Mouse (Mus musculus) MEL (cell line): ENCODE measurements around the gene Tut4. TPM values are rescaled to one million over a fixed set of nuclear protein-coding genes. Genes with fewer than 3 reads are reported as not detected.

ENCODE experiments used
- DNase-seq: peaks from one replicate; pipeline ENCODE4 v3.0.0; 2011; ENCODE audit warnings: low read depth, low spot score
- H3K27ac ChIP-seq: 2 replicates; pipeline ENCODE4 v1.5.1; 2012; ENCODE audit warnings: low read depth, mild to moderate bottlenecking, control low read depth, low read length, moderate library complexity; ENCODE audit not compliant: control insufficient read depth
- H3K27me3 ChIP-seq, 2 experiments: fragments of 150-350 bp in 1 of 2; sonication (generic) in 1 of 2; 2 replicates each; pipeline ENCODE4 v1.6.1; 2012; ENCODE audit warnings: low read length in 2 of 2, mild to moderate bottlenecking in 2 of 2, improper control_type of control experiment in 1 of 2, moderate library complexity in 1 of 2; ENCODE audit not compliant: insufficient read depth in 2 of 2, control insufficient read depth in 1 of 2
- H3K36me3 ChIP-seq, 2 experiments: 2 replicates each; pipeline ENCODE4 v1.6.1; 2012 to 2014; ENCODE audit warnings: low read length in 2 of 2, improper control_type of control experiment in 1 of 2, inconsistent platforms in 1 of 2, mild to moderate bottlenecking in 1 of 2; ENCODE audit not compliant: insufficient read depth in 2 of 2, control insufficient read depth in 1 of 2
- H3K4me1 ChIP-seq, 2 experiments: fragments of 150-350 bp in 1 of 2; sonication (generic) in 1 of 2; 2 replicates each; pipeline ENCODE4 v1.6.1; 2012; ENCODE audit warnings: low read length in 2 of 2, improper control_type of control experiment in 1 of 2, mild to moderate bottlenecking in 1 of 2; ENCODE audit not compliant: insufficient read depth in 2 of 2, control insufficient read depth in 1 of 2
- H3K4me3 ChIP-seq, 2 experiments: fragments of 150-350 bp in 1 of 2; sonication (generic) in 1 of 2; 2 replicates each; pipeline ENCODE4 v1.5.1; 2012; ENCODE audit warnings: low read depth in 2 of 2, low read length in 2 of 2, mild to moderate bottlenecking in 2 of 2, moderate library complexity in 2 of 2, control low read depth in 1 of 2, improper control_type of control experiment in 1 of 2; ENCODE audit not compliant: control insufficient read depth in 1 of 2, insufficient read depth in 1 of 2
- H3K79me2 ChIP-seq: 2 replicates; pipeline ENCODE4 v1.6.1; 2012; ENCODE audit warnings: mild to moderate bottlenecking, low read length, moderate library complexity; ENCODE audit not compliant: control insufficient read depth, poor library complexity, insufficient read depth
- H3K9ac ChIP-seq: 2 replicates; pipeline ENCODE4 v1.6.1; 2012; ENCODE audit warnings: low read depth, mild to moderate bottlenecking, control low read depth, low read length, moderate library complexity; ENCODE audit not compliant: control insufficient read depth, poor library complexity, severe bottlenecking
- H3K9me3 ChIP-seq: fragments of 150-350 bp; sonication (generic); replicated peaks from 2 replicates; pipeline ENCODE4 v1.6.1; 2012; ENCODE audit warnings: mild to moderate bottlenecking, low read length, improper control_type of control experiment, moderate library complexity; ENCODE audit not compliant: insufficient read depth
- BHLHE40 ChIP-seq: IDR thresholded peaks from 2 replicates; pipeline ENCODE4 v1.6.1; 2012; ENCODE audit warnings: low read depth, mild to moderate bottlenecking, inconsistent platforms, low read length, improper control_type of control experiment, borderline replicate concordance
- CHD1 ChIP-seq: IDR thresholded peaks from 2 replicates; pipeline ENCODE4 v1.6.1; 2012; ENCODE audit warnings: low read depth, mild to moderate bottlenecking, inconsistent platforms, low read length, improper control_type of control experiment
- CTCF ChIP-seq, 3 experiments: IDR thresholded peaks in 2 of 3; conservative IDR thresholded peaks in 1 of 3; 2 replicates each; pipeline ENCODE4 v1.5.1; 2011 to 2012; ENCODE audit warnings: low read length in 3 of 3, low read depth in 2 of 3, mild to moderate bottlenecking in 2 of 3, improper control_type of control experiment in 1 of 3, inconsistent platforms in 1 of 3, mixed read lengths in 1 of 3, moderate library complexity in 1 of 3; ENCODE audit not compliant: control insufficient read depth in 1 of 3, insufficient read depth in 1 of 3, poor library complexity in 1 of 3, severe bottlenecking in 1 of 3
- E2F4 ChIP-seq: IDR thresholded peaks from 2 replicates; pipeline ENCODE4 v1.6.1; 2011; ENCODE audit warnings: low read depth, low read length, improper control_type of control experiment, borderline replicate concordance
- ELF1 ChIP-seq: IDR thresholded peaks from 2 replicates; pipeline ENCODE4 v1.6.1; 2014; ENCODE audit warnings: low read depth, mild to moderate bottlenecking, inconsistent platforms, low read length, improper control_type of control experiment, moderate library complexity
- EP300 ChIP-seq, 2 experiments: IDR thresholded peaks; 2 replicates each; pipeline ENCODE4 v1.6.1; 2011; ENCODE audit warnings: improper control_type of control experiment in 2 of 2, low read length in 2 of 2, low read depth in 1 of 2, mild to moderate bottlenecking in 1 of 2
- ETS1 ChIP-seq: IDR thresholded peaks from 2 replicates; pipeline ENCODE4 v1.6.1; 2012; ENCODE audit warnings: low read depth, mild to moderate bottlenecking, inconsistent platforms, low read length, improper control_type of control experiment, moderate library complexity
- GATA1 ChIP-seq: IDR thresholded peaks from 2 replicates; pipeline ENCODE4 v1.6.1; 2011; ENCODE audit warnings: low read depth, low read length, improper control_type of control experiment
- HCFC1 ChIP-seq: IDR thresholded peaks from 2 replicates; pipeline ENCODE4 v1.6.1; 2012; ENCODE audit warnings: low read depth, mild to moderate bottlenecking, inconsistent platforms, low read length, improper control_type of control experiment, moderate library complexity
- JUND ChIP-seq: IDR thresholded peaks from 2 replicates; pipeline ENCODE4 v1.6.1; 2011; ENCODE audit warnings: low read depth, mild to moderate bottlenecking, improper control_type of control experiment, low read length
- KAT2A ChIP-seq: conservative IDR thresholded peaks from 2 replicates; pipeline ENCODE4 v1.6.1; 2012; ENCODE audit warnings: low read depth, low read length, improper control_type of control experiment, inconsistent platforms
- MAFK ChIP-seq: IDR thresholded peaks from 2 replicates; pipeline ENCODE4 v1.6.1; 2011; ENCODE audit warnings: low read depth, mild to moderate bottlenecking, low read length, improper control_type of control experiment, borderline replicate concordance
- MAX ChIP-seq: IDR thresholded peaks from 2 replicates; pipeline ENCODE4 v1.6.1; 2011; ENCODE audit warnings: low read length, improper control_type of control experiment
- MAZ ChIP-seq: IDR thresholded peaks from 2 replicates; pipeline ENCODE4 v1.6.1; 2012; ENCODE audit warnings: low read depth, mild to moderate bottlenecking, inconsistent platforms, low read length, improper control_type of control experiment
- MEF2A ChIP-seq: IDR thresholded peaks from 2 replicates; pipeline ENCODE4 v1.6.1; 2014; ENCODE audit warnings: low read depth, mild to moderate bottlenecking, inconsistent platforms, low read length, improper control_type of control experiment; ENCODE audit not compliant: poor library complexity, insufficient replicate concordance, severe bottlenecking; ENCODE audit errors: extremely low read depth
- MXI1 ChIP-seq: IDR thresholded peaks from 2 replicates; pipeline ENCODE4 v1.6.1; 2011; ENCODE audit warnings: mild to moderate bottlenecking, low read depth, low read length, improper control_type of control experiment
- MYB ChIP-seq: IDR thresholded peaks from 2 replicates; pipeline ENCODE4 v1.6.1; 2011; ENCODE audit warnings: mild to moderate bottlenecking, low read depth, low read length, improper control_type of control experiment
- MYC ChIP-seq: IDR thresholded peaks from 2 replicates; pipeline ENCODE4 v1.6.1; 2011; ENCODE audit warnings: low read depth, mild to moderate bottlenecking, low read length, improper control_type of control experiment, moderate library complexity
- NRF1 ChIP-seq: IDR thresholded peaks from 2 replicates; pipeline ENCODE4 v1.6.1; 2014; ENCODE audit warnings: low read depth, mild to moderate bottlenecking, inconsistent platforms, low read length, improper control_type of control experiment, moderate library complexity; ENCODE audit not compliant: poor library complexity, insufficient read depth, severe bottlenecking
- POLR2AphosphoS2 ChIP-seq: IDR thresholded peaks from 2 replicates; pipeline ENCODE4 v1.6.1; 2011; ENCODE audit warnings: low read length, improper control_type of control experiment
- POLR2AphosphoS5 ChIP-seq: IDR thresholded peaks from 2 replicates; pipeline ENCODE4 v1.6.1; 2012; ENCODE audit warnings: low read depth, borderline replicate concordance, mild to moderate bottlenecking, inconsistent platforms, low read length, moderate library complexity, mixed read lengths
- RAD21 ChIP-seq: IDR thresholded peaks from 2 replicates; pipeline ENCODE4 v1.6.1; 2011; ENCODE audit warnings: mild to moderate bottlenecking, low read depth, low read length, improper control_type of control experiment
- RCOR1 ChIP-seq: IDR thresholded peaks from 2 replicates; pipeline ENCODE4 v1.6.1; 2012; ENCODE audit warnings: low read depth, mild to moderate bottlenecking, inconsistent platforms, low read length, improper control_type of control experiment
- SIN3A ChIP-seq: IDR thresholded peaks from 2 replicates; pipeline ENCODE4 v1.6.1; 2012; ENCODE audit warnings: low read length, improper control_type of control experiment, inconsistent platforms
- SMC3 ChIP-seq: IDR thresholded peaks from 2 replicates; pipeline ENCODE4 v1.6.1; 2011; ENCODE audit warnings: low read depth, low read length, improper control_type of control experiment
- TAL1 ChIP-seq: IDR thresholded peaks from 2 replicates; pipeline ENCODE4 v1.6.1; 2012; ENCODE audit warnings: mild to moderate bottlenecking, inconsistent platforms, low read length, moderate library complexity, mixed read lengths
- TBP ChIP-seq: IDR thresholded peaks from 2 replicates; pipeline ENCODE4 v1.8.0; 2011; ENCODE audit warnings: low read depth, low read length, improper control_type of control experiment
- TCF12 ChIP-seq: IDR thresholded peaks from 2 replicates; pipeline ENCODE4 v1.6.1; 2014; ENCODE audit warnings: low read depth, mild to moderate bottlenecking, inconsistent platforms, low read length, improper control_type of control experiment, moderate library complexity
- USF1 ChIP-seq: IDR thresholded peaks from 2 replicates; pipeline ENCODE4 v1.6.1; 2014; ENCODE audit warnings: low read depth, mild to moderate bottlenecking, inconsistent platforms, low read length, improper control_type of control experiment, moderate library complexity
- USF2 ChIP-seq, 2 experiments: IDR thresholded peaks; 2 replicates each; pipeline ENCODE4 v1.6.1; 2011 to 2012; ENCODE audit warnings: improper control_type of control experiment in 2 of 2, low read length in 2 of 2, borderline replicate concordance in 1 of 2, inconsistent platforms in 1 of 2, low read depth in 1 of 2, mild to moderate bottlenecking in 1 of 2; ENCODE audit not compliant: insufficient read depth in 1 of 2
- ZC3H11A ChIP-seq: IDR thresholded peaks from 2 replicates; pipeline ENCODE4 v1.6.1; 2012; ENCODE audit warnings: low read depth, mild to moderate bottlenecking, inconsistent platforms, low read length, improper control_type of control experiment
- ZKSCAN1 ChIP-seq: IDR thresholded peaks from 2 replicates; pipeline ENCODE4 v1.6.1; 2012; ENCODE audit warnings: low read depth, mild to moderate bottlenecking, inconsistent platforms, low read length, improper control_type of control experiment, moderate library complexity
- ZMIZ1 ChIP-seq: IDR thresholded peaks from 2 replicates; pipeline ENCODE4 v1.6.1; 2012; ENCODE audit warnings: low read depth, mild to moderate bottlenecking, inconsistent platforms, low read length, improper control_type of control experiment, moderate library complexity
- ZNF384 ChIP-seq: IDR thresholded peaks from 2 replicates; pipeline ENCODE4 v1.6.1; 2012; ENCODE audit warnings: low read depth, mild to moderate bottlenecking, inconsistent platforms, low read length, improper control_type of control experiment
- polyA plus RNA-seq, 2 experiments: library from polyadenylated mRNA; stranded (reverse) in 1 of 2; unstranded in 1 of 2; fragments of >175 nt in 1 of 2; fragments of >200 nt in 1 of 2; gene quantifications; 2 replicates each; pipeline versions ENCODE4 v1.2.1 to v1.2.4; 2012; ENCODE audit warnings: low replicate concordance in 2 of 2, low read depth in 1 of 2; ENCODE audit not compliant: insufficient read length in 2 of 2, insufficient read depth in 1 of 2, missing spikeins in 1 of 2
- total RNA-seq: library from RNA; depleted of rRNA; stranded (reverse); fragments of 300-350 nt; gene quantifications from 2 replicates; pipeline ENCODE4 v1.2.3, GENCODE M21; 2012; rRNA removed

Tut4 gene
- total RNA-seq (9.0 and 16.3 TPM in 2 replicates), polyA plus RNA-seq (10 to 100 TPM in 1 of 2 experiments, not detected in 1; 63.2 TPM)

- Histone ChIP-seq H3K9ac (peak within 1 kb of the TSS; percentile 82), H3K4me1 (peaks cover 21 to 29% of the 10 kb centered on the region in 2 experiments), H3K36me3 (peaks cover 0 to 33% of the 10 kb centered on the region in 2 experiments; a peak in 2 of 4 replicates), H3K4me3 (peak within 1 kb of the TSS; percentile 82 to 90), H3K27ac (peak within 1 kb of the TSS; percentile 91), H3K9me3 (no peaks in the 10 kb centered on the region), H3K79me2 (peaks cover 26% of the 10 kb centered on the region), H3K27me3 (no peaks in the 10 kb centered on the region)
- peak; percentile 87 for DNase-seq
- TF ChIP-seq USF1 (no peak), MEF2A (no peak), TCF12 (peak; percentile 30; the same call in 1 of the 2 replicates), ZNF384 (no peak), USF2 (IDR thresholded peaks at IDR 0.05; ENCODE audit: borderline replicate concordance in 1 of 2, insufficient read depth in 1 of 2, low read depth in 1 of 2, low read length in 2 of 2) (no peak), MAZ (peak; percentile 97), E2F4 (no peak), POLR2AphosphoS5 (no peak), JUND (no peak), ZC3H11A (no peak), BHLHE40 (peak; percentile 38; the same call in 1 of the 2 replicates), POLR2AphosphoS2 (no peak), ZKSCAN1 (no peak), TAL1 (no peak), MAX (peak; percentile 60), CTCF (IDR thresholded peaks at IDR 0.05 in 2 of 3, conservative IDR thresholded peaks at IDR 0.05 in 1 of 3; ENCODE audit: control insufficient read depth in 1 of 3, insufficient read depth in 1 of 3, low read depth in 2 of 3, low read length in 3 of 3, poor library complexity in 1 of 3, severe bottlenecking in 1 of 3) (no peak), MYC (no peak), MXI1 (peak; percentile 39; the same call in 1 of the 2 replicates), ETS1 (0 out of 2 replicates have a peak, but pooled peaks have one; percentile 18), ZMIZ1 (no peak; the same call in 1 of the 2 replicates), SMC3 (no peak), GATA1 (no peak), RAD21 (no peak), MYB (no peak), HCFC1 (peak; percentile 67), ELF1 (no peak), KAT2A (no peak; the same call in 1 of the 2 replicates), NRF1 (no peak), MAFK (no peak), TBP (no peak), EP300 (IDR thresholded peaks at IDR 0.05; ENCODE audit: low read depth in 1 of 2, low read length in 2 of 2) (peak in 1 of 2 experiments; percentile 11; a peak in 1 of 4 replicates), RCOR1 (0 out of 2 replicates have a peak, but pooled peaks have one; percentile 1), CHD1 (0 out of 2 replicates have a peak, but pooled peaks have one; percentile 2), SIN3A (peak; percentile 20; the same call in 1 of the 2 replicates)
Observed at GRCm38 (mm10) chr4:108459231-108460155, at the start of gene Tut4. TSS of gene Tut4 (plus strand) at chr4:108459426.
